Mouse (Mus musculus): ENCODE measurements around the gene Ces2f. TPM values are rescaled to one million over a fixed set of nuclear protein-coding genes. Genes with fewer than 3 reads are reported as not detected.

Gene Ces2f
- polyA plus RNA-seq (2014; fragmentation: Illumina TruSeq; extraction: RNeasy Lipid Tissue Mini Kit (QIAGEN cat#74804); ENCODE audit: low read depth, low replicate concordance): not detected

GRCm38 (mm10) chr8:104947056-104947455 is at the start of gene Ces2f:
Ces2f (plus strand) TSS chr8:104947356.

DNA sequence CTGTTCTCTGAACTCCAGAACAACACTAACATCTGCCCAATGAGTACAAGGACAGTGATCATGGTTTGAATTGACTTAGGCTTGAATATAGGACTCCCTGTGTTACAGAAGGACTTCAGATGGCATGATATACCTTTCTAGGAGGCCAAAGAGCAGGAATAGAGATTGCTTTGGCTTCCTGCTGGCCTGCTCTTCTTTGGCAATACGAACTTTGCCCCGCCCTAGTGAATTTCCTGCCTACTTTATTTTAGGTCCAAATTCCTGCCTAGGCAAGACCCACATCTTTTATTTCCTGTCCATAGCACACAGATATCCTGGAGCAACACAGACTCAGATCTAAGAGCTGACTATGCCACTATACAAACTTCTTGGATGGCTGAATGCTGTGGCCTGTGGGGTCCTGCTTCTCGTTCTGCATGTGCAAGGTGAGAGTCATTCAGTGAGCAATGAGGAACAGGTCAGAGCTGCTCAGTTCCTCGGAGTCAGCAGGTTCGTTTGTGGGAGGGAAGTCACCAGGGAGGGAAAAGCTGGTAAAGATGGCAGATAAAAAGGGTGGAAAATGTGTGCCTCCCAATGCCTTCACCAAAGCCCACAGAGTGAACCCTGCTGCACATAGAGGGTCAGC is 21.1 kb upstream of the Ces2f start, which contains the start of gene Ces2e:
Ces2e (plus strand) TSS at position 289 of the 625 bp plus-strand sequence.

DNA sequence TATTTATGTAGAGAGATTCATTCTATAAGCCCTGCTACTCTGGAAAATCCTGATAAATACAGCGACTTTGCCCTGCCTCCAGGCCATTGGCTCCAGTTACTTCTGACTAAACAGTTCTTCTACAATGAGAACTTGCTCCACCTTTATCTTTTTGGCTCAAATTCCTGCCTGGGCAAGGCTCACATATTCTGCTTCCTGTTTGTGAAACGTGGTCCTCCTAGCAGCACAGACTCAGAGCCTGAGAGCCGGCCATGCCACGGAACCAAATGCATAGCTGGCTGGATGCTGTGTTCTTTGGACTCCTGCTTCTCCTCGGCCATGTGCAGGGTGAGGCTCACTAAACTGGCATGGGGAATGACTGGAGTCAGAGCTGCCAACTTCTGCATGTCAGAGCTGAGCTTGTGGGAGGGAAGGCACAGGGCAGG is 14.4 kb downstream of the Ces2f start, which contains the start of gene Ces2g:
Ces2g (plus strand) TSS at position 182 of the 425 bp plus-strand sequence.

GRCm38 (mm10) chr8:105000586-105000985 is 53.4 kb downstream of the Ces2f start, which contains the start of gene Ces2h:
Ces2h (plus strand) TSS chr8:105000853.

Other genes starting within 250 kb of the Ces2f start
- gene Ces2a, start 213.4 kb upstream of the Ces2f start, polyA plus RNA-seq (2014; fragmentation: Illumina TruSeq; extraction: RNeasy Lipid Tissue Mini Kit (QIAGEN cat#74804); ENCODE audit: low read depth, low replicate concordance): 0.24 TPM
- gene Ces2b, start 115.8 kb upstream of the Ces2f start, polyA plus RNA-seq (2014; fragmentation: Illumina TruSeq; extraction: RNeasy Lipid Tissue Mini Kit (QIAGEN cat#74804); ENCODE audit: low read depth, low replicate concordance): not detected
- gene Ces2c, start 100.3 kb upstream of the Ces2f start, polyA plus RNA-seq (2014; fragmentation: Illumina TruSeq; extraction: RNeasy Lipid Tissue Mini Kit (QIAGEN cat#74804); ENCODE audit: low read depth, low replicate concordance): not detected
- gene Ces2e, start 21.1 kb upstream of the Ces2f start, polyA plus RNA-seq (2014; fragmentation: Illumina TruSeq; extraction: RNeasy Lipid Tissue Mini Kit (QIAGEN cat#74804); ENCODE audit: low read depth, low replicate concordance): 2.0 TPM
- 2.8 TPM for gene Ces2g, start 14.4 kb downstream of the Ces2f start, polyA plus RNA-seq (2014; fragmentation: Illumina TruSeq; extraction: RNeasy Lipid Tissue Mini Kit (QIAGEN cat#74804); ENCODE audit: low read depth, low replicate concordance)
- not detected for gene Ces2h, start 53.5 kb downstream of the Ces2f start, polyA plus RNA-seq (2014; fragmentation: Illumina TruSeq; extraction: RNeasy Lipid Tissue Mini Kit (QIAGEN cat#74804); ENCODE audit: low read depth, low replicate concordance)
- gene Ces3a, start 101.2 kb downstream of the Ces2f start, polyA plus RNA-seq (2014; fragmentation: Illumina TruSeq; extraction: RNeasy Lipid Tissue Mini Kit (QIAGEN cat#74804); ENCODE audit: low read depth, low replicate concordance): 0.42 TPM
- gene Ces3b, start 136.4 kb downstream of the Ces2f start, polyA plus RNA-seq (2014; fragmentation: Illumina TruSeq; extraction: RNeasy Lipid Tissue Mini Kit (QIAGEN cat#74804); ENCODE audit: low read depth, low replicate concordance): 0.58 TPM
- gene Ces4a, start 184.4 kb downstream of the Ces2f start, polyA plus RNA-seq (2014; fragmentation: Illumina TruSeq; extraction: RNeasy Lipid Tissue Mini Kit (QIAGEN cat#74804); ENCODE audit: low read depth, low replicate concordance): not detected
- 22.1 TPM for gene Cbfb, start 223.3 kb downstream of the Ces2f start, polyA plus RNA-seq (2014; fragmentation: Illumina TruSeq; extraction: RNeasy Lipid Tissue Mini Kit (QIAGEN cat#74804); ENCODE audit: low read depth, low replicate concordance)